Mouse (Mus musculus): ENCODE measurements around the gene Cd86. TPM values are rescaled to one million over a fixed set of nuclear protein-coding genes. Genes with fewer than 3 reads are reported as not detected.

Cd86 gene
- total RNA-seq, 2 experiments from 2014 or later: 1.1 to 1.2 TPM

DNA sequence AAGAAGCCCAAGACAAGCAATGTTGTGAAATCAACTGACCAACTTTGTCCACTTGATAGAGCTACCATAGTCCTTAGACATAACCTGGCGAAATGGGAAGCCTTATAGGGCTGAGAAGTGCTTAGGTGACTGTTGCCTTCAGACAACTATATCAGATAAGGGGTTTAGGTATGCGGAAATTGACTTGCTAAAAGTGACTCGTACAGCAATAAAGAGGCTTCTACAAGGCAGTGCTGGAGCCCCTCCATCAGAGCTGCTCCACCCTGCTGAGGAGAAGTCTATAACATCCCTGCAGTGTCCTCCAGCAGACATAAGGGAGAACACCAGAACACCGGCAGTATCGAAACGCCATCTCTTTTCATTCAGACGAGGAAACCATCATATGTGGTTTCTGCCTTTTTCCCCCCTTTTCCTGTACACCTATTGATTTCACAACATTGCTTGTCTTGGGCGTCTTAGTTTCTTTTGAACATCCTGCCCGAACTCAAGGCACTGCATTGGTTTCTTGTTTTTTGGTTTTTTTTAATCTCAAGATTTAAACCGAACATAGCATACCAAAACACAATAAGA, 652 bp upstream of the Cd86 start:
- DNase-seq (ENCODE audit: extremely low spot score in 1 of 2, low spot score in 2 of 2): no peak
- intact Hi-C loops (cut with DNase I): no loop called here

DNA sequence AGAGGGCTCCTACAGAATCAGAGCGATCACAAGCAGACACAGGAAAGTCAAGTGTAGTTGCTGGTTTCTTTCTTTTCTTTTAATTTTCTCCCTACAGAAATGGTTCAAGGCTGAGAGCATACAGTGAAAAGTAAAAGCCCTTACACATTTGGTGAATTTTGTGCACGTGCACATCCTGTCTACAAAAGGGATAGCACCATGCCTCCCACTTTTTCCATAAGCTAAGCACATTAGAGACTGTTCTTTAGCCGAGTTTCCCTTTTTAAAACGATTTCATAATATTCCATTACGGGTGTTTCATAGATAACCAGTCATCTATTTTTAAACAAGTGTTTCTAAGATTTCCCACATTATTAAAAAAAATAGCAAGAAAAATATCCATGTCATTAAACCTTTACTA, 2.4 kb downstream of the Cd86 start:
- no peak for DNase-seq (ENCODE audit: extremely low spot score in 1 of 2, low spot score in 2 of 2)
- intact Hi-C loops (cut with DNase I): no loop called here

DNA sequence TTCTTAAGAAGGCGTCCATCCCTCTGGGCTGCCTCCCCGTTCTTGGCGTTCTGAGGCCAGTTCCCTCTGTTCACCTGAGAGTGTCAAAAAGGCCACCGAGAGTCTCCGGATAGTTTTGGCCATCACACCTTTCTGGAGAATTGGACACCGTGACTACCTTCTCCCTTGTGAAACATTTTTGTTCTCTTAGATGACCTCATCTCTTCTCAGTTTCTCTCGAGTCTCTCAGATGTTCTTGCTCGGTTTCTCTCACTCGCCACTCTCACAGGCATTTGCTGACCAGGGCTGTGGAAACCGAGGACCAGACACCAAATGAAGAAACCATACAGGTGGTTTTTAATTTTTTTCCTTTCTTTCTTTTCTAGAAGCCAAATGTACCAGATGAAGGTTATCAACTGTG, 4.6 kb downstream of the Cd86 start:
- intact Hi-C loops (cut with DNase I): no loop called here
- no peak for DNase-seq (ENCODE audit: extremely low spot score in 1 of 2, low spot score in 2 of 2)

DNA sequence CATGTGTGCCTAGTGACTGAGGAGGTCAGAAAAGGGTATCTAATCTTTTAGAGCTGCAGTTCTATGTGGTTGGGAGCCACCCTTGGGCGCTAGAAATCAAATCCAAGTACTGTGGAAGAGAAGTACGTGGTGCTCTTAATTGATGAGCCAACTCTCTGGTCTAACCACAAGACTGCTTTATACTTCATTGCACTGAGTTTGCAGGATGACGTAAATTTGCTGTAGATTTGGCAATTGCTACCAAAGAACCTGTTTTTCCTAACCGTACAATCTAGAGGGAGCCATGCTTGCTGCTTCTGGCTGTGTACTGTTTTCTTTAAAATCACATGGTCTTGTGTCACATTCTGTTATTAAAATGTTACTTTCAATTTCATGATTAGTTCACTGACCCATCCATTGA, 10.0 kb downstream of the Cd86 start:
- intact Hi-C loops (cut with DNase I): no loop called here
- DNase-seq (ENCODE audit: extremely low spot score in 1 of 2, low spot score in 2 of 2): no peak

DNA sequence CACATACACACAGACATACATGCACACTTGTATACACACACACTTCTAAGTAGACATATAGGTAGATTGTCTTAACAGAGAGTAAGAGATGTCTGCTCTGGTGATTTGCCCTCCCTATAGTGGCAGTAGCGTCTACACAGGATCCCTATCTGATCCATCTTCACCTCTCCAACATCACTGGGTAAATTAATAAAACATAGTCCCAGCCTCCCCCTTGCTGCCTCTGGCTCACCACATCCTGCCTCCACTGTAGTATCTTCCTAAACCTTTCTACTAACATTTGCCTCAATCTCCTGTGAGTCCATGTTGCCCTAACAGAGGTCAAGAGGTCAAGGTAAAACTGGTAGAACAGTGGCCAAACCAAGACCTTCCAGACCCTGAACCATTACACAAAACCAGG, 10.7 kb downstream of the Cd86 start:
- intact Hi-C loops (cut with DNase I): no loop called here
- DNase-seq (ENCODE audit: extremely low spot score in 1 of 2, low spot score in 2 of 2): no peak

DNA sequence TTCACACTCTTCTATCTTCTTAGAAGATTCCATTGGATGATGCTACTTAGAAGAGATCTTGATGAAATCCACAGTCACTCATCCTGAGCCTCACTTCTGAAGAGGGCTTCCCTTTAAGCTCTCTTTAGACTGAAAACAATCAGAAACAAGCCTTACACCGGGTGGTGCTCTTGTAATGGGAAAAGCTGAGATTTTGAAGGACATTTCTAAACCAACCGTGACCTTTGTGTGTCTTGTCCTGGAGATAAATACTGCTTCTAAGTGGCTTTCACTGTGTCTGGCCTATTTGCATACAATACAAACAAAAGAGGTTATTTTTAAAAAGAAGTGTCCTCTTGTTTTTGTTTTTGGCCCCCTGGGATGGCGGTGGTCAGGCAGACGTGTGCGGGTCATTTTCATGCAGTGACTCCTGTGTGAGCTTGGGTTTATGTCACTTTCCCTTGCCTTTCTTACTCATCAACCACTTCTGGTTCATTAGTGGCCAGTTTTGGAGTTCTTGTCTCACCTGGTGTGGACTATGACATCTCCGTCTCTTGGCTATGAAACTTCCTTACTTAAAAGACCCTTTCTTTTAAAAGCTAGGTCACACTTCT, 14.6 kb downstream of the Cd86 start:
- DNase-seq (ENCODE audit: extremely low spot score in 1 of 2, low spot score in 2 of 2): no peak
- intact Hi-C loops (cut with DNase I): no loop called here

DNA sequence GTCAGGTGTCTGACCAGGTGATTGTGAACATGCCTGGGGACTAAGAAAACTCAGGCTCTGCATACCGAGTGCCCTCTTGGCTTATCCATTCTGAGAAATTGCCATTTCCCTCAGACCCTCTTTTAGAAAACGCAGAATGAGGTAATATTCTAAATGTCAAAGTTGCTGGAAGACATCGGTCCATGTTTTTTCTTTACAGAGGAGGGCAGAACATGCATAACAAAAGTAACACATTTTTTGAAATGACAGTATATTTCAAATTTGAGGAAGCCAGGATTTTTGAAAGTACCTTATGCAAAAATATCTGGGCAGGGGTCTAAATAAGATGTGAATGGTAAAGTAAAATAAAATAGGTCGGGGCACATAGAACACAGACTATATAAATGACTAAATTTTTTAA, 15.4 kb downstream of the Cd86 start:
- intact Hi-C loops (cut with DNase I): no loop called here
- DNase-seq (ENCODE audit: extremely low spot score in 1 of 2, low spot score in 2 of 2): no peak

DNA sequence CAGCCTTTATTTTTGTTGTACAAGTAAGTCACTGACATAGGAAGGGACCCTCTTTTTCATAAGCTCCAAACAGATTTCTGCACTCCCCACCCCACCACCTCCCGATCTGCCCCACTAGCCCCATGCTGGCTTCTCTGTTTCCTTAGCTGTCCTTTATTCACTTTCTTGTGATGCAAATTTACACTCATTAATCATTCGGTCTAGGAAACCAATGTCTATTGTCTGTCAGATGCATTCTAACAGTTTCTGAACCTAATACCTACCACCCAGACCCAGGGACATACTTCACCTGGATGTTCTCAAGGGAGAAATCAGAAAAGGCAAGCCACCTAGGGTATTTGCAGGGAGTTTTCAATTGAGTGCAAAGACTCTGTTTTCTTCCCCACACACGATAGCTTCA, 16.6 kb downstream of the Cd86 start:
- intact Hi-C loops (cut with DNase I): no loop called here

DNA sequence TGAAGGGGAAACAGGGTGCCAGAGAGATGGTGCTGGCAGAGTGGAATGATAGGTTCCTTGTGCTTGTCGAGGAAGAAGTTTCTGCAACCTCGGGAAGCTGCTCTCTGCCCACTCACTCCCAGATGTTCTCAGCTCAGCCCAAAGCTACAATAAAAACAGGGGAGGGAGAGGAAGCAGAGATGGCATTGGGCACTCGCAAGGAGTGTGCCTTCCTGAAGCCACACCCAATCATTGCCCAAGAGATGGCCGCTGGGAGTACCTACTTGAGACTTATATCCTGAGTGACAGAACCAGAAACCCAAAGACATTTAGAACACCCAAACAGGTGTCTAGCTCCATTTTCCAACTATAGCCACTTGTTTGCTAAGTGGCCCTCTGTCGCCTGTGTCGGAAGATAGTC, 20.8 kb downstream of the Cd86 start:
- no peak for DNase-seq (ENCODE audit: extremely low spot score in 1 of 2, low spot score in 2 of 2)
- intact Hi-C loops (cut with DNase I): no loop called here

More for the DNA sequence above, 16.6 kb downstream of the Cd86 start:
- DNase-seq (ENCODE audit: extremely low spot score in 1 of 2, low spot score in 2 of 2): no peak

DNA sequence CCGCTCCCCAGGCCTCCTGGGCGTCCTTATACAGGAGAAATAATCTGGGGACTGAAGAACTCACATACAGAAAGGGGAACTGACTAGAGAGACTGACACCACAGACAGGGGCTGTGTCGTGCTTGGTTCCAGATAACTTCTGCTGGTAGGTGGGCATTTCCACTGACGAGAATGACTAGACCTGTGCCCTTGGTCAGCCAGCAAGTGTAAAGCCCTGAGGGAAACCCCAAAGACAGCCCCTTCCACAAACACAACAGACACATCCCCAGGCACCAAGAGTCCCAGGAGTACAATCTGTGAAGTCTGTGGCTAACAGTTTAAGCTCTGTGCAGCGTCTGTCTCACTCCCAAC, 23.2 kb downstream of the Cd86 start:
- intact Hi-C loops (cut with DNase I): no loop called here
- no peak for DNase-seq (ENCODE audit: extremely low spot score in 1 of 2, low spot score in 2 of 2)

DNA sequence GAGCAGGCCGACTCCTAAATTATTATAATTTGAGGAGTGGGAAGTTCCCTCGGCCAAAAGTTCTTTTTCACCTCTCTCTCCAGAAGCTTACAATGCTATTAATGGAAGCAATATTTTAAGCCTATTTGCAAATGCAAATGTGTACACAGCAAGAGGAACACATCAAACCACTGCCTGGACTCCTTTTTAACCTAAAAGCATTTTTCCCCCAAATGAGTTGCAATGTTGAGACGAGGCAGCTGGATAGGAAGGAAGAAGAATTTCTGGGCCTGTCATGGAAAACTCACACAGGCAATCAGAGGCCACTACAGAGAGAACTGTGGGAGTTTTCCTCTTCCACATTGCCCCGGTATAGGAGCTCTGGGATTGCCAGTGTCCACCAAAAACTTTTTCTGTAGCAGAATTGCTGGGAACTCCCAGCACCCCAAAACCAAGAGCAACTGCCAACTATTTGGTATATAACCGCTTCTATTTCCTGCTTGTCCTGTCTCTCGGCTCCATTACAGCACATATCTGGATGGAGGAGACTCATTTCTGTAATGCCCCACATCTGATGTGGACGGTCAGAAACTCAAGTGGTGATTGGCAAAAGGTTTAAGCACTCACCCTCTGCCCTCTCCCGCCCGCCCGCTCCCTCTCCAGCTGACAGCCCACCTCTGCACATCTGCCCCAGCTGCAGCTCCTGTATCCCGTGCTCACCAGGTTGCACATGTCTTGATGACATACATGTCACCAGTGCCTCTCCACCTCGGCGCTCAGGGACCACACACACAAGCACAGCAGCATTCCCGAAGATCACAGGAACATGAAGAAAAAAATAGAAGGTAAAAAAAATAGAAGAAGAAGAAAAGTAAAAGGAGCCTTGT, 23.8 kb downstream of the Cd86 start:
- intact Hi-C loops (cut with DNase I): no loop called here
- DNase-seq (ENCODE audit: extremely low spot score in 1 of 2, low spot score in 2 of 2): no peak

DNA sequence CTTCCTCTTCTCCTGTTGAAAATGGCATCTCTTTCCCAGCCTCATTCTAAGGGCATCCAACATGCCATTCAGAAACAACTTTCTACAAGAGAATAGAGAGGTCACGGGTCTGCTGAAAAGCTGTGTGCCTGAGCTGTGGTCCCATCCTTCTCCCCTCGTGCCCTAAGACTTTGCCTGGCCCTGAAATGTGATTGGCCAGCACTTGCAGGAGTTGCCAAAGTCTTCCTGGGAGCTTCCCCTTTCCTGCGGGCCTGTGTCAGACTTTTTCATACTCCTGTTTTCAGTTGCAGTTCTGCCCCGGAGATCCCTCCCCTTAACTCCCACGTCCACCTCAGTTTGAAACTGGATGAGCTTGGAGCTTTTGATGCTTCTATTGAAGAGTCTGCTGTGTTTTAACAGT, 24.9 kb downstream of the Cd86 start:
- intact Hi-C loops (cut with DNase I): no loop called here
- DNase-seq (ENCODE audit: extremely low spot score in 1 of 2, low spot score in 2 of 2): no peak

DNA sequence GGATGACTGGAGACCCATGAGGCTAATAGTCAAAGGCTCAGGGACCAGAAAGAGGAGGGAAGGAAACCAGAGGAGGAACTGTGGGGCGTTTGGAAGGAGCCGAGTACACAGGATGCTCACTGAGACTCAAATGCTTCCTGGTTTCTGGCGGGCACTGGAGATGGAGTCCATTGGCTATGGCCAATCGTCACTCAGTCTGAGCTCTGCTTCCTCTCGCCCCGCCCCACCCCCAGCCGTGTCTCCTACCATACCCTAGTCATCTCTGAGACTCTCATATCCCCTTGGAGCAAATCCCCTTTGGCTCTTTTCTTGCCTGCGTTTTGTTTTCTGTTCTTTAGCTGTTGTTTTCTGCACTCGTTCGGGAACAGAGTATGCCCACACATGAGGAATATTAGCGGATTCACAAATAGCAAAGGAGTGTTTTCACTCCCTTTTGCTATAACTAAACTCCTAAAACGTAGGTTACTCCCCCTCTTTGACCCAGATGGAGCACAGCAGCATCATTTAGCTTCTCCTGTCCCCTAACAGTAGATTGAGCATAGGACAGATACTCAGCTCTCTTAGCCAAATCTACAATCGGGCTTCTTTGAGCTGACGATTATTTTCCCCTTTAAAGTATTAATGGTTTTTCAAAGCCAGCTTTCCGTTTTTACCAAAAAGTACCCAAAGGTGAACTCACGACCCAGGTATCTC, 25.9 kb downstream of the Cd86 start:
- DNase-seq (ENCODE audit: extremely low spot score in 1 of 2, low spot score in 2 of 2): no peak
- intact Hi-C loops (cut with DNase I): no loop called here

DNA sequence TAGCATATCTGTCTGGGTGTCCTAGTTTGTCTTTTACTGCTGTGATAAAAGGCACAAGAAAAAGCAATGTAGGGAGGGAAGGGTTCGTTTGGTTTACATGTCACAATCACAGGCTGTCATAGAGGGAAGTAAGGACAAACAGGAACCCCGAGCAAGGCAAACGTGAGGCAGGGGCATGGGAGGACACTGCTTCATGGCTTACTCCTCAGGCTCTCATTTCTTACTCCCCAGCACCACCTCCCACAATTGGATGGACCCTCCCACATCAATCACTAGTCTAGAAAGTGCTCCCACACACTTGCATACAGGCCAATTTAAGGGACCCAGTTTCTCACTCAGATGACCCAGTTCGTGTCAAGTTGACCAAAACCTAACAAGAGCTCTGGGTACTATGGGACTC, 29.1 kb downstream of the Cd86 start:
- intact Hi-C loops (cut with DNase I): no loop called here
- DNase-seq (ENCODE audit: extremely low spot score in 1 of 2, low spot score in 2 of 2): no peak

DNA sequence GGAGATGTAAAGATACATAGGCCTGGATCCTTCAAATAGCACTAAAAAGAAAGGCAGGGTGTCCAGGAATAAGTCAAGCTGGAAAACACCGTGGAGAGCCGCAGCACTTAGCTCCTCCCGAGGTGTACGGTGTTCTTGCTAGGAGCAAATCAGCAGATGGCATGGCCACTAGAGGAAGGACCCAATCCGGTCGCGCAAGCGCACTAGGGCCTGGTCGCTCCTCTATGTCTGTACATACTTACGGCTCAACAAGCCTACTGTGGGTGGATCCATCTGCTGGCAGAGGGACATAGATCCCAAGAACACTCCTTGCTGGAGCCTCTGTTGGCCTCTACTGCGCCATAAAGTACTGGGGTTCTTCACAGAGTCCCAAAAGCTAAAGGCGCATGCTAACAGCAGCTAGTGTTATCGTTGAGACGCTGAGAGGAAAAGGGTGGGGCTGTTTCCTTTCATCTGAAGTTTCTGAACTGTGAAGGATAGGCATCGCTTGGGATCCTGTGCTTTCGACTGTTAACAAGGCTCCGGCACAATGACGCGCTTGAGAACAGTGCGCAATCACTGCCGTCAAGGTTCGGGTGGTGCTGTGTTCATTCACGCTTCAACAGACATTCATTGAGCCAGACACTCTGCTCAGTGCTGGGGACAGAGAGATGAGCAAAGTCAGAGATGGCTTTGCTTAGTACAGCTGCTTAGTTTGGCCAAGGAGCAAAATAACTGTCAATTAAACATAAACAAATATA, 30.7 kb downstream of the Cd86 start:
- DNase-seq (ENCODE audit: extremely low spot score in 1 of 2, low spot score in 2 of 2): no peak
- intact Hi-C loops (cut with DNase I): no loop called here

DNA sequence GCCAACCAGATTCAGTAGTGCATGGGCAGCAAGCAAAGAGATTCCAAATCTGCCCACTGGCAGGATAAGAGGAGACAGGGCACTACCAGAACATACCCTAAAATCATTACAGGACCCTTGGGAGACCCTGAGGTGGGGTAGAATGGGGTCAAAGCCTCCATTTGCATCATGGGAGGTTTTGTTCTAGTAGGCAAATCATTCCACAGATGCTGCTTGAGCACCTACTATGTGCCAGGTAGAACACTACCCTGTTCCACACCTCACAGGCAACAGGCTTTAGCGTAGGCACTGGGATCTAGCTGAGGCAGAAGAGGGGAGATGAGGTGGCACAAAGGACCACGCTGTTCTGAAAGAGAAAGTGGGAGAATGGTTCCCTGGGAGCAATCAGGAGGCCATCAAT, 31.5 kb downstream of the Cd86 start:
- intact Hi-C loops (cut with DNase I): no loop called here
- DNase-seq (ENCODE audit: extremely low spot score in 1 of 2, low spot score in 2 of 2): no peak

DNA sequence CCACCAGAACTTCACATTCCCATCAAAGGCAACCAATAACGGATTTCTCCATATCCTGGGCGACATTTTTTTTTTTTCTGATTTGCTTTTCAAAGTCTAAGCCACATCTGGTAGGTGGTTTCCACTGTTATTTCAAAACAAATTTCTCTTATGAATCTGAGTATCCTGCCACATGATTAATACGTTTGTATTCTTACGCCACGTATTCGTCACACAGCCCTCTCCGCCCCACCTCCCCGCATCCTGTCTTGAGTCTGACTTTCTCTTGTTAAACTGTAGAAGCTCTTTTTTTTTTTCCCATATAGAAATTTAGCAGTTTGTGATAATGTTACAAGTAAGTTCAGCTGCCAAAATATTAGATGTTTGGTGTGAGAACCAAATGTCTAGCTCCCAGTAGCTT, 33.7 kb downstream of the Cd86 start:
- no peak for DNase-seq (ENCODE audit: extremely low spot score in 1 of 2, low spot score in 2 of 2)
- intact Hi-C loops (cut with DNase I): no loop called here

DNA sequence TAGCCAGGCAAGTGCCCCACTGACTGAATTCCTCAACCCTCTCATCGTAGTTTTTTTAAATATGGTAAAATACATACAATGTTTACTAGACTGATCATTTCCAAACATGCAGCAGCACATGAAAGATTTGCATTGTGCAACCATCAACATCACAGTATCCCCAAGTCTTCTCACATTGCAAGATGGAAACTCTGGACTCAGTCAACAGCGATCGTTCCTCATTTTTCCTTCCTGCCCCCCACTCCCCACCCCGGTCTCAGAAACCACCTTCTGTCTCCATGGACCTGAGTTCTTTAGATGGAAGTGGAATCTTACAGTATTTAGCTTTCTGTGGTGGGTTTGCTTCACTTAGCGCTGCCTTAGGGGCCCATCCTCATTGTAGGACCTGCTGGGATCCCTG, 34.3 kb downstream of the Cd86 start:
- no peak for DNase-seq (ENCODE audit: extremely low spot score in 1 of 2, low spot score in 2 of 2)
- intact Hi-C loops (cut with DNase I): no loop called here

DNA sequence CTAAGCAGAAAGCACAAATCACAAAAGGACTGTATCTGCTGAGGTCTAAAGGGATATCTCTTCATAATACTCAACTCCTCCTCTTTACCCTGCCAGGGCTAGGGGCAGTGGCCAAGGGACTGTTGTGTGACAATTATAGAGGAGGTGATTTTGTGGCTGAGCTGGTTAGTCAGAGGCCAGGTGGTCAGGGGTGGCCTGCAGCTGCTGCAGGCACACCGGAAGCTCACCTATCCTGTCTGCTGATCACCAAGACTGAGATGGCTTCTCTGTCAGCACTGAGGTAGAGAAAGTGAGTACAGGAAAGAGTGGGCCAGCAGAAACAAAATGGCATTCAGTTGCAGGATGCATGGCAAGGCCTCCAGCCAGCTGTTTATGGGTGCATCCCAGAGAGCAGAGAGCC, 38.1 kb downstream of the Cd86 start:
- DNase-seq (ENCODE audit: extremely low spot score in 1 of 2, low spot score in 2 of 2): no peak
- intact Hi-C loops (cut with DNase I): no loop called here
